Mouse (Mus musculus): Measurements from ENCODE around the gene Htra3. TPM values are rescaled to one million over a fixed set of nuclear protein-coding genes. Genes with fewer than 3 reads are reported as not detected.

Htra3 gene
- polyA plus RNA-seq (2015; fragmentation: Nextera tagmentation; extraction: Ambion mirVana): 21.3 and 23.9 TPM in 2 replicates

DNA sequence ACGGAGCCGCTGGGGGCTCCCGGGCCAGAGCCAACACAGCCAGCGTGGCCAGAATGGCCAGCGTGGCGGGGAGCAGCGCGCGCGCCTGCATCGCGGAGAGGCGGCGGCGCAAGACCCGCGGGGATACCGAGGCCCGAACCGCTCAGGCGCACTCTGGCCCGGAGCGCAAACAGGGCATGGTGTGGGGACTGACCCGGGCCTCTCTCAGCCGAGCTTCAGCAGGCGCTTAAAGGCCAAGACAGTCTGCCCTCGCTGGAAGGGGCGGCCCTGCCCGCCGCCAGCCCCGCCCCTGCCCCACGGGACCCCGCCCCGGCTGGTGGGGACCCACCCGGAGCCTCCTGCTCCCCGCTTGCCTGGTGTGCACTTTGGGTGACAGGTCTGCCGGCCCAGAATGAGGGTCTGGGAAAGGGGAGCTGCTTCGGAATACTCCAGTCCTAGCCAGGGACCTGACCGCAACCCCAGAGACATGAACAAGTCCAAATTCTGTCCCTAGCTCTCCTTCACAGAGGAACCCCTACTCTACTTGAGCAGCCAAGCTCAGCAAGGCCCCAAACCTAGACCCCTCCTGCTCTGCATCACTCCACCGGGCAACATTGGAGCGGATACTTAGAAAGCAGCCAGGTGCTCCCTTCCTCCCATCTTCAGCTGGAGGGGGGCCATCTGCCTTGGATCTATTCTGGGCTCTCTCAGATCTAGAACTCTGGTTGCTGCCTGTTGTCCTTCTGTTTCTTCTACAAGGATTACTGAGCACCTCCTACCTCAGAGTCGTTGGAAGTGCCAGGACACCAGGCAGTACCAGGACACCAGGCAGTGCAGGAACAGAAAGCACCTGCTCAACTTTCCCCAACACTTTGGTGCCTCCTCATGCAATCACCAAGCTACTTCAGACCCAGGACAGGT lies at the start of gene Htra3:
Gene Htra3 (minus strand): TSS at position 527 of the 900 bp plus-strand sequence.
- peak within 1 kb of the TSS; percentile 73 for H3K4me2 ChIP-seq
- H3K27me3 ChIP-seq (replicated peaks): peaks cover 49% of the 10 kb centered on the region
- ATAC-seq (ENCODE audit: low FRiP score): no peak
- H3K27ac ChIP-seq (replicated peaks): no peak within 1 kb of the TSS
- H3K9me3 ChIP-seq (replicated peaks): no peaks in the 10 kb centered on the region
- H3K4me1 ChIP-seq: peaks cover 8% of the 10 kb centered on the region
- H3K9ac ChIP-seq (replicated peaks): peak within 1 kb of the TSS; percentile 47
- H3K36me3 ChIP-seq: no peaks in the 10 kb centered on the region
- WGBS: 8% methylated on average over 39 of the region's 42 CpGs
- H3K4me3 ChIP-seq (replicated peaks): peak within 1 kb of the TSS; percentile 42

DNA sequence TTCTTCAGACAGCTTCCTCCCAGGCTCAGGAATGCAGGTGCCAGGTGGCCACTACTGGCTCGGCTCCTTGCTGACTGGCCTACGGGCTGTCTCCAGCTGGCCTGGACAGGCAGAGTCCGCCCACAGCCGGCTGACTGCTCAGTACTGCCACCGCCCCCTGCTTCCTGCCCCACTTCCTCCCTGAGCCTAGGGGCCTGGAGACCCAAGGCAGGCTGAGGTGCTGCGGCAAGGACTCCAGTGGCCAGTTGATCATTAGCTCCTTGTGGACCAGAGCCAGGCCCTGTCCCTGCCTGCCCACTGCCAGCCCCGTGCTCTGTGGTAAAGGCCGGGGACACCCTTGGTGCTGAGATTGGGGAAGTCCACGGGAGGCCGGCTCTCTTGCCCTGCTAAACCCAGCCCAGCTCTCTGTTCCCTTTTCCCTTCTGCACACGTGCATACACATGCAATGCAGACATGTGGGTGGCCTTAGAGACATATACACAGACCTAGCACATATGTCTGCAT lies 49.4 kb upstream of the Htra3 start:
- 60% methylated on average over 11 of the region's 11 CpGs for WGBS
- no peaks in the 10 kb centered on the region for H3K36me3 ChIP-seq
- no peak for ATAC-seq (ENCODE audit: low FRiP score)
- H3K27me3 ChIP-seq (replicated peaks): no peaks in the 10 kb centered on the region
- H3K9ac ChIP-seq (replicated peaks): no peak overlapping the region
- H3K4me1 ChIP-seq: no peaks in the 10 kb centered on the region
- H3K27ac ChIP-seq (replicated peaks): peak overlapping the region; percentile 68
- H3K4me3 ChIP-seq (replicated peaks): no peak overlapping the region
- peak overlapping the region; percentile 21; the same call in 1 of the 2 replicates for H3K4me2 ChIP-seq
- H3K9me3 ChIP-seq (replicated peaks): no peaks in the 10 kb centered on the region

GRCm38 (mm10) chr5:35728344-35728956 lies 48.9 kb upstream of the Htra3 start:
- Histone ChIP-seq H3K9ac (replicated peaks) (no peak overlapping the region), H3K4me2 (peak overlapping the region; percentile 21), H3K27ac (replicated peaks) (no peak overlapping the region), H3K9me3 (replicated peaks) (no peaks in the 10 kb centered on the region), H3K4me1 (no peaks in the 10 kb centered on the region), H3K4me3 (replicated peaks) (peak overlapping the region; percentile 3; the same call in 1 of the 2 replicates), H3K36me3 (no peaks in the 10 kb centered on the region), H3K27me3 (replicated peaks) (no peaks in the 10 kb centered on the region)
- ATAC-seq (ENCODE audit: low FRiP score): no peak
- WGBS: 86% methylated on average over 12 of the region's 12 CpGs

DNA sequence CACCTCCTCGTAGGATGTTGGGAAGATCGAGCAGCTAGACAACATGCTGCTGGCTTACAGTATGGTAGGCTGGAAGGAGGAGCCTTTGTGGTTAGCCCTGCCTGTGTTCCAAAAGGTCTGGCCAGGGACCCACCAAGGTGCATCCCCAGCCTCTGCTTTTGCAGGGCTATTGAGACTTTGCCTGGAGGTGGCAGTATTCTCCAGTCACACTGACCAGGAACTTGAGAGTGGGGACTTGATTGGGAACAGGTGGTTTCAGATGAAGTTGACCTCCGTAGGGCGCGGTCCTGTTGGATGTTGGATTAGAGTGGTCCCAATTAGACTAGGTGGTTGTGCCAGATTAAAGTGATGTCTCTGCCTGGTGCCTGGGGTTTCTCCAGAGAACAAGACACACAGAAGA lies 47.9 kb upstream of the Htra3 start:
- Histone ChIP-seq H3K4me1 (no peaks in the 10 kb centered on the region), H3K9me3 (replicated peaks) (no peaks in the 10 kb centered on the region), H3K27me3 (replicated peaks) (no peaks in the 10 kb centered on the region), H3K9ac (replicated peaks) (no peak overlapping the region), H3K36me3 (no peaks in the 10 kb centered on the region), H3K4me3 (replicated peaks) (no peak overlapping the region), H3K4me2 (no peak overlapping the region), H3K27ac (replicated peaks) (no peak overlapping the region)
- ATAC-seq (ENCODE audit: low FRiP score): no peak
- WGBS: 95% methylated on average over 5 of the region's 5 CpGs

DNA sequence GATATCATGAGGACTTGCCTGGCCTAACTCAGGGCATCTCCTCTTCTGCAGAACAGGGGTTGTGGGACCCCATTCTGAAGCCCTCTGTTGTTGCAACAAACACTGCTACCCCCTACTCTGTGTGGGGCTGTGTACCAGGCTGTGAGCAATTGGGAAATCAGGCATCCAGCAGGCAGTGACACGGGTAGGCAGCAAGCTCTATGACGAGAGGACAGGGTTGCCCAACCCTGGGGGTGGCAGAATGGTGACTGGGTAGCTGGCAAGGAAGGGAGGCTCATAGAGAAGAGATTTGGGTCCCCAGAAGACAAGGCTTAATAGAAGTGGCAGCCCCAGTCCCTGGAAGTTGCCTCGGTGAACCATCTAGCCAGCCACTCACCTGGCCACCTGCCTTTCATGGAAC lies 46.3 kb upstream of the Htra3 start:
- Histone ChIP-seq H3K36me3 (no peaks in the 10 kb centered on the region), H3K9ac (replicated peaks) (no peak overlapping the region), H3K4me1 (no peaks in the 10 kb centered on the region), H3K4me3 (replicated peaks) (no peak overlapping the region), H3K27me3 (replicated peaks) (no peaks in the 10 kb centered on the region), H3K27ac (replicated peaks) (no peak overlapping the region), H3K4me2 (no peak overlapping the region), H3K9me3 (replicated peaks) (no peaks in the 10 kb centered on the region)
- ATAC-seq (ENCODE audit: low FRiP score): no peak
- WGBS: 80% methylated on average over 3 of the region's 3 CpGs

- Histone ChIP-seq H3K4me2 (no peak overlapping the region), H3K4me1 (no peaks in the 10 kb centered on the region), H3K27me3 (replicated peaks) (no peaks in the 10 kb centered on the region), H3K27ac (replicated peaks) (no peak overlapping the region), H3K4me3 (replicated peaks) (no peak overlapping the region), H3K9ac (replicated peaks) (no peak overlapping the region), H3K9me3 (replicated peaks) (no peaks in the 10 kb centered on the region), H3K36me3 (no peaks in the 10 kb centered on the region)
- WGBS: 79% methylated on average over 5 of the region's 5 CpGs
- no peak for ATAC-seq (ENCODE audit: low FRiP score)
These were observed 44.3 kb upstream of the Htra3 start for GRCm38 (mm10) chr5:35723900-35724299.

DNA sequence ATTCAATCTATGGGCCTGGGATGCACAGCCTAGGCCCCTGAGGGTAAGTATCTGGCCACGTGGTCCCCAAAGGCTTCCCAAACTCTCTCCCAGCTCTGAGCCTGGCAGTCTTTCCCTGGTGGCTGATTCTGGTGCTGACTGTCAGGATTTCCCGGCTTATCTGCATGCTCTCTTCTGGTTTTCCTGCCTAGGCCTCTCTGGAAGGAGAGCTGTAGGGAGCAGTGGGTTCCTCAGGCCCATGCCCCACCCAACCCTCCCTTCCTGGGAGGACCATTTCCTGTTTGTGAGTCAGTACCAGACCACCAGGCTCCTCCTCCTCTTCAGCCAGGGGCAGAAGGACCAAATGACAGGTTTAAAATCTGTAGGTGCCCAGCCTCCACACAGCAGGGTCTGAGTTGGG lies 43.1 kb upstream of the Htra3 start:
- Histone ChIP-seq H3K4me1 (no peaks in the 10 kb centered on the region), H3K9me3 (replicated peaks) (no peaks in the 10 kb centered on the region), H3K27ac (replicated peaks) (no peak overlapping the region), H3K27me3 (replicated peaks) (no peaks in the 10 kb centered on the region), H3K36me3 (no peaks in the 10 kb centered on the region), H3K9ac (replicated peaks) (no peak overlapping the region), H3K4me2 (no peak overlapping the region), H3K4me3 (replicated peaks) (no peak overlapping the region)
- whole genome bisulfite sequencing: 46% methylated on average over 2 of the region's 2 CpGs
- no peak for ATAC-seq (ENCODE audit: low FRiP score)

GRCm38 (mm10) chr5:35721933-35722332 lies 42.4 kb upstream of the Htra3 start:
- Histone ChIP-seq H3K9ac (replicated peaks) (no peak overlapping the region), H3K36me3 (no peaks in the 10 kb centered on the region), H3K4me1 (no peaks in the 10 kb centered on the region), H3K9me3 (replicated peaks) (no peaks in the 10 kb centered on the region), H3K27me3 (replicated peaks) (no peaks in the 10 kb centered on the region), H3K27ac (replicated peaks) (no peak overlapping the region), H3K4me3 (replicated peaks) (no peak overlapping the region), H3K4me2 (no peak overlapping the region)
- WGBS: 93% methylated on average over 2 of the region's 2 CpGs
- ATAC-seq (ENCODE audit: low FRiP score): no peak

GRCm38 (mm10) chr5:35719880-35720279 lies 40.3 kb upstream of the Htra3 start:
- Histone ChIP-seq H3K36me3 (no peaks in the 10 kb centered on the region), H3K27ac (replicated peaks) (no peak overlapping the region), H3K9me3 (replicated peaks) (no peaks in the 10 kb centered on the region), H3K4me1 (no peaks in the 10 kb centered on the region), H3K9ac (replicated peaks) (no peak overlapping the region), H3K4me2 (no peak overlapping the region), H3K27me3 (replicated peaks) (no peaks in the 10 kb centered on the region), H3K4me3 (replicated peaks) (no peak overlapping the region)
- WGBS: 89% methylated on average over 1 of the region's 1 CpGs
- ATAC-seq (ENCODE audit: low FRiP score): no peak

GRCm38 (mm10) chr5:35719343-35719742 lies 39.8 kb upstream of the Htra3 start:
- no peak for ATAC-seq (ENCODE audit: low FRiP score)
- H3K4me3 ChIP-seq (replicated peaks): no peak overlapping the region
- no peaks in the 10 kb centered on the region for H3K36me3 ChIP-seq
- no peaks in the 10 kb centered on the region for H3K9me3 ChIP-seq (replicated peaks)
- H3K4me2 ChIP-seq: no peak overlapping the region
- no peaks in the 10 kb centered on the region for H3K27me3 ChIP-seq (replicated peaks)
- no peaks in the 10 kb centered on the region for H3K4me1 ChIP-seq
- no peak overlapping the region for H3K27ac ChIP-seq (replicated peaks)
- no peak overlapping the region for H3K9ac ChIP-seq (replicated peaks)

- WGBS: 78% methylated on average over 11 of the region's 11 CpGs
These were observed 39.2 kb upstream of the Htra3 start for GRCm38 (mm10) chr5:35718817-35719216.

GRCm38 (mm10) chr5:35717946-35718345 lies 38.4 kb upstream of the Htra3 start:
- Histone ChIP-seq H3K4me1 (no peaks in the 10 kb centered on the region; the same call in 1 of the 2 replicates), H3K9me3 (replicated peaks) (no peaks in the 10 kb centered on the region), H3K9ac (replicated peaks) (no peak overlapping the region), H3K27ac (replicated peaks) (no peak overlapping the region), H3K27me3 (replicated peaks) (no peaks in the 10 kb centered on the region), H3K36me3 (no peaks in the 10 kb centered on the region), H3K4me2 (no peak overlapping the region), H3K4me3 (replicated peaks) (no peak overlapping the region)
- WGBS: 55% methylated on average over 4 of the region's 4 CpGs
- no peak for ATAC-seq (ENCODE audit: low FRiP score)

More at GRCm38 (mm10) chr5:35718817-35719216, 39.2 kb upstream of the Htra3 start:
- H3K4me2 ChIP-seq: no peak overlapping the region
- no peaks in the 10 kb centered on the region for H3K36me3 ChIP-seq
- no peak overlapping the region for H3K9ac ChIP-seq (replicated peaks)
- ATAC-seq (ENCODE audit: low FRiP score): no peak
- no peak overlapping the region for H3K4me3 ChIP-seq (replicated peaks)
- no peaks in the 10 kb centered on the region for H3K4me1 ChIP-seq
- H3K27ac ChIP-seq (replicated peaks): no peak overlapping the region
- no peaks in the 10 kb centered on the region for H3K27me3 ChIP-seq (replicated peaks)
- no peaks in the 10 kb centered on the region for H3K9me3 ChIP-seq (replicated peaks)

Data from neural tube, embryonic 15.5 days (tissue).